Mouse (Mus musculus): Measurements from ENCODE around the gene Scube2.

The Scube2 gene

GRCm38 (mm10) chr7:109792759-109793158 is 72.7 kb downstream of the Scube2 start:
- DNase-seq, result peak; percentile 74

- no peak for DNase-seq
These were observed 74.7 kb downstream of the Scube2 start for GRCm38 (mm10) chr7:109790818-109791217.

GRCm38 (mm10) chr7:109787860-109788259 is 77.6 kb downstream of the Scube2 start:
- DNase-seq, result no peak

- peak; percentile 16 for DNase-seq
These were observed 82.2 kb downstream of the Scube2 start for GRCm38 (mm10) chr7:109783281-109783680.

- peak; percentile 86 for DNase-seq
These were observed 83.8 kb downstream of the Scube2 start, which contains the start of gene Nrip3 for GRCm38 (mm10) chr7:109781470-109782203. TSS of gene Nrip3 (minus strand) at chr7:109782025.

- no peak for DNase-seq
These were observed 84.4 kb downstream of the Scube2 start for GRCm38 (mm10) chr7:109781087-109781469.

GRCm38 (mm10) chr7:109772251-109772650 is 93.2 kb downstream of the Scube2 start:
- DNase-seq, result no peak

GRCm38 (mm10) chr7:109768699-109769383 is 96.6 kb downstream of the Scube2 start:
- DNase-seq, result no peak

GRCm38 (mm10) chr7:109767575-109768350 is 97.7 kb downstream of the Scube2 start:
- DNase-seq, result no peak

- no peak for DNase-seq
These were observed 101.5 kb downstream of the Scube2 start for GRCm38 (mm10) chr7:109764009-109764408.

- DNase-seq, result no peak
These were observed 109.2 kb downstream of the Scube2 start for GRCm38 (mm10) chr7:109756291-109756690.

- DNase-seq, result no peak
These were observed 111.4 kb downstream of the Scube2 start for GRCm38 (mm10) chr7:109754034-109754433.

GRCm38 (mm10) chr7:109752008-109752925 is 113.2 kb downstream of the Scube2 start, which contains the start of gene Tmem9b:
TSS of gene Tmem9b (minus strand) at chr7:109752875.
- peak; percentile 87 for DNase-seq

GRCm38 (mm10) chr7:109751427-109752007 is 114.0 kb downstream of the Scube2 start:
- no peak for DNase-seq
